Mouse (Mus musculus): Measurements from ENCODE around the gene Mid1. TPM values are rescaled to one million over a fixed set of nuclear protein-coding genes. Genes with fewer than 3 reads are reported as not detected.

Gene Mid1
- polyA plus RNA-seq, 1 experiment from 2014 or later: 9.0 TPM

Other genes starting within 250 kb of the Mid1 start
- gene 4933400A11Rik, start 94.4 kb downstream of the Mid1 start, polyA plus RNA-seq (2014; fragmentation: Nextera tagmentation; extraction: Ambion mirVana): not detected in 2 replicates